Mouse (Mus musculus): Measurements from ENCODE around the gene Exosc10. TPM values are rescaled to one million over a fixed set of nuclear protein-coding genes. Genes with fewer than 3 reads are reported as not detected.

Gene Exosc10
- polyA plus RNA-seq, 1 experiment from 2014 or later, result 99.7 TPM

DNA sequence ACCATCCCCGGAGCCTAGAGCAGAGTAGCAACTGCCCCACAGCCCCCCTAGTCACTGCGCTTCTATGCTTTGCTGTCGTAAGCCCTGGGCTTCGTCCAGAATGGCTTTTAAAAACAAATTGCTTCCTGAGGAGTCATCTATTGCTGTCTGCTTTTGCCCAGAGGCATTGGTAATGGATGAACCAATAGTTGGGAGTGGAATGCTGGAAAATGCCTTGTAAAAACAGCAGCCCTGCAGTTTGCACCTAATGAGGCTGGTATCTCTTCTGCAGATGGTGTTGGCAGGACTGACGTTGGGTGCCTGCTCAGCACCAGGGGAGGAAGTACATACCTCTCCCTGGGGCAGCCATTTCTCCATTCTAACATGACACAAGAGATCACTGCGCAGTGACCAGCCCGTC is 34.7 kb upstream of the Exosc10 start:
- 97% methylated on average over 7 of the region's 7 CpGs for WGBS
- H3K4me3 ChIP-seq (ENCODE audit: low read depth, low read length), result no peak overlapping the region
- H3K27me3 ChIP-seq (replicated peaks; ENCODE audit: control insufficient read depth, insufficient read depth, low read length), result no peaks in the 10 kb centered on the region
- H3K36me3 ChIP-seq (ENCODE audit: control insufficient read depth, insufficient read depth, low read length), result peaks cover 75% of the 10 kb centered on the region
- DNase-seq (ENCODE audit: low spot score), result no peak
- H3K9me3 ChIP-seq (replicated peaks; ENCODE audit: control insufficient read depth, low read length), result no peaks in the 10 kb centered on the region
- no peak overlapping the region for H3K9ac ChIP-seq (ENCODE audit: low read length)
- no peak overlapping the region for H3K4me2 ChIP-seq (ENCODE audit: low read length)
- H3K27ac ChIP-seq (ENCODE audit: low read depth, low read length), result no peak overlapping the region
- H3K4me1 ChIP-seq (ENCODE audit: control insufficient read depth, insufficient read depth, low read length), result no peaks in the 10 kb centered on the region; the same call in 1 of the 2 replicates
- ATAC-seq, result no peak

DNA sequence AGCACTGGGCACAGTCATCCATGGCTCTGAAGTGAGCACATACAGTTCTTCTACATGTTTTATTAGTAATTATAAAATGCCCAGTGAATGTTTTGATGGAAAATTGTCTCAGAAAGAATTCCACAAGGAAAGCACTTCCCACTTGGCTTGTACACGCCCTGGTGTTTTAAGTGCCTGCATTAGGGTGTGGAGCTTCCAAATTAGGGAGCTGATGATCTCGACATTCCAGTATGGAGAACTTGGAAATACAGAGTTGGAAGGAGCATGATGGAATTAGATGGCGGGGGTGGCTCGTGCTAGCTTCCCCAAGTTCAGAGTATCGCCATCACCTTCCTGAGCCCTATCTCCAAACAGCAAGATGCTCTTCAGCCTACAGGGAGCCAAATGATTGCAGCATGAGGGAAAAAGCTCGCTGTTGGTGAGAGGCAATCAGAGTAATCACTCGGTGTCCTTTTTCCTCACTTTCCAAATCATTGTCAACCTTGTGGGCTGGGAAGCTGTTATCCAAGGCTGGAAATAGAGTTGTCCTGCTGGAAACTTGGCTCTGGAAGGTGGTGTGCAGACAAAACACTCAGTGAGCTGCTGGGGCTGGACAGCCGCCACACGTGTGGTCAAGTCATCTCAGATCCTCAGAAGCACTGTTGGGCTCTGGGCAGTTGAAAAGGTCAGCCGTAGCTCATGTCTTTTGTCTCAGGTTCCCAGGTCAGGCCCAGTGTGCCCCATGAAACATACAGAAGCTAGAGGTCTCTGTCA is 30.9 kb upstream of the Exosc10 start:
- Histone ChIP-seq H3K4me2 (ENCODE audit: low read length) (no peak overlapping the region), H3K36me3 (ENCODE audit: control insufficient read depth, insufficient read depth, low read length) (peaks cover 83% of the 10 kb centered on the region), H3K9me3 (replicated peaks; ENCODE audit: control insufficient read depth, low read length) (no peaks in the 10 kb centered on the region), H3K4me1 (ENCODE audit: control insufficient read depth, insufficient read depth, low read length) (no peaks in the 10 kb centered on the region), H3K27ac (ENCODE audit: low read depth, low read length) (no peak overlapping the region), H3K4me3 (ENCODE audit: low read depth, low read length) (no peak overlapping the region), H3K27me3 (replicated peaks; ENCODE audit: control insufficient read depth, insufficient read depth, low read length) (no peaks in the 10 kb centered on the region), H3K9ac (ENCODE audit: low read length) (no peak overlapping the region)
- no peak for DNase-seq (ENCODE audit: low spot score)
- 93% methylated on average over 10 of the region's 10 CpGs for WGBS
- ATAC-seq, result no peak

- no peak for ATAC-seq
Measured at GRCm38 (mm10) chr4:148530351-148530750, 27.9 kb upstream of the Exosc10 start.

GRCm38 (mm10) chr4:148530778-148531177 is 27.5 kb upstream of the Exosc10 start:
- Histone ChIP-seq H3K9ac (ENCODE audit: low read length) (no peak overlapping the region), H3K4me1 (ENCODE audit: control insufficient read depth, insufficient read depth, low read length) (no peaks in the 10 kb centered on the region), H3K9me3 (replicated peaks; ENCODE audit: control insufficient read depth, low read length) (no peaks in the 10 kb centered on the region), H3K27me3 (replicated peaks; ENCODE audit: control insufficient read depth, insufficient read depth, low read length) (no peaks in the 10 kb centered on the region), H3K27ac (ENCODE audit: low read depth, low read length) (no peak overlapping the region), H3K4me2 (ENCODE audit: low read length) (no peak overlapping the region), H3K36me3 (ENCODE audit: control insufficient read depth, insufficient read depth, low read length) (peaks cover 91% of the 10 kb centered on the region), H3K4me3 (ENCODE audit: low read depth, low read length) (no peak overlapping the region)
- no peak for ATAC-seq
- WGBS, result 97% methylated on average over 6 of the region's 6 CpGs
- no peak for DNase-seq (ENCODE audit: low spot score)

More at GRCm38 (mm10) chr4:148530351-148530750, 27.9 kb upstream of the Exosc10 start:
- no peak overlapping the region for H3K4me3 ChIP-seq (ENCODE audit: low read depth, low read length)
- no peak for DNase-seq (ENCODE audit: low spot score)
- no peak overlapping the region for H3K27ac ChIP-seq (ENCODE audit: low read depth, low read length)
- H3K9ac ChIP-seq (ENCODE audit: low read length), result no peak overlapping the region
- no peaks in the 10 kb centered on the region for H3K4me1 ChIP-seq (ENCODE audit: control insufficient read depth, insufficient read depth, low read length)
- peaks cover 91% of the 10 kb centered on the region for H3K36me3 ChIP-seq (ENCODE audit: control insufficient read depth, insufficient read depth, low read length)
- H3K27me3 ChIP-seq (replicated peaks; ENCODE audit: control insufficient read depth, insufficient read depth, low read length), result no peaks in the 10 kb centered on the region
- no peak overlapping the region for H3K4me2 ChIP-seq (ENCODE audit: low read length)
- WGBS, result 96% methylated on average over 5 of the region's 5 CpGs
- no peaks in the 10 kb centered on the region for H3K9me3 ChIP-seq (replicated peaks; ENCODE audit: control insufficient read depth, low read length)

- no peak overlapping the region for H3K4me3 ChIP-seq (ENCODE audit: low read depth, low read length)
- H3K9me3 ChIP-seq (replicated peaks; ENCODE audit: control insufficient read depth, low read length), result no peaks in the 10 kb centered on the region
- H3K27me3 ChIP-seq (replicated peaks; ENCODE audit: control insufficient read depth, insufficient read depth, low read length), result no peaks in the 10 kb centered on the region
- no peak for DNase-seq (ENCODE audit: low spot score)
- no peak overlapping the region for H3K9ac ChIP-seq (ENCODE audit: low read length)
- peaks cover 91% of the 10 kb centered on the region for H3K36me3 ChIP-seq (ENCODE audit: control insufficient read depth, insufficient read depth, low read length)
- no peak overlapping the region for H3K27ac ChIP-seq (ENCODE audit: low read depth, low read length)
- no peak for ATAC-seq
- H3K4me1 ChIP-seq (ENCODE audit: control insufficient read depth, insufficient read depth, low read length), result no peaks in the 10 kb centered on the region
- H3K4me2 ChIP-seq (ENCODE audit: low read length), result no peak overlapping the region
- 89% methylated on average over 4 of the region's 4 CpGs for WGBS
Measured at GRCm38 (mm10) chr4:148531341-148531740, 26.9 kb upstream of the Exosc10 start.

- Histone ChIP-seq H3K27ac (ENCODE audit: low read depth, low read length) (no peak overlapping the region), H3K36me3 (ENCODE audit: control insufficient read depth, insufficient read depth, low read length) (peaks cover 91% of the 10 kb centered on the region), H3K4me1 (ENCODE audit: control insufficient read depth, insufficient read depth, low read length) (no peaks in the 10 kb centered on the region), H3K4me3 (ENCODE audit: low read depth, low read length) (no peak overlapping the region), H3K9me3 (replicated peaks; ENCODE audit: control insufficient read depth, low read length) (no peaks in the 10 kb centered on the region), H3K27me3 (replicated peaks; ENCODE audit: control insufficient read depth, insufficient read depth, low read length) (no peaks in the 10 kb centered on the region), H3K4me2 (ENCODE audit: low read length) (no peak overlapping the region), H3K9ac (ENCODE audit: low read length) (no peak overlapping the region)
- ATAC-seq (no peak), DNase-seq (ENCODE audit: low spot score) (no peak)
- WGBS, result 98% methylated on average over 3 of the region's 3 CpGs
Measured at GRCm38 (mm10) chr4:148532516-148532915, 25.7 kb upstream of the Exosc10 start.

GRCm38 (mm10) chr4:148533613-148534328 is 24.5 kb upstream of the Exosc10 start:
- DNase-seq (ENCODE audit: low spot score) (peak; percentile 67), ATAC-seq (peak; percentile 73)
- no peak overlapping the region for H3K4me2 ChIP-seq (ENCODE audit: low read length)
- H3K36me3 ChIP-seq (ENCODE audit: control insufficient read depth, insufficient read depth, low read length), result peaks cover 94% of the 10 kb centered on the region
- no peak overlapping the region for H3K9ac ChIP-seq (ENCODE audit: low read length)
- peak overlapping the region; percentile 52; the same call in 1 of the 2 replicates for H3K27ac ChIP-seq (ENCODE audit: low read depth, low read length)
- WGBS, result 79% methylated on average over 12 of the region's 12 CpGs
- H3K27me3 ChIP-seq (replicated peaks; ENCODE audit: control insufficient read depth, insufficient read depth, low read length), result no peaks in the 10 kb centered on the region
- no peak overlapping the region for H3K4me3 ChIP-seq (ENCODE audit: low read depth, low read length)
- H3K9me3 ChIP-seq (replicated peaks; ENCODE audit: control insufficient read depth, low read length), result no peaks in the 10 kb centered on the region
- H3K4me1 ChIP-seq (ENCODE audit: control insufficient read depth, insufficient read depth, low read length), result no peaks in the 10 kb centered on the region

DNA sequence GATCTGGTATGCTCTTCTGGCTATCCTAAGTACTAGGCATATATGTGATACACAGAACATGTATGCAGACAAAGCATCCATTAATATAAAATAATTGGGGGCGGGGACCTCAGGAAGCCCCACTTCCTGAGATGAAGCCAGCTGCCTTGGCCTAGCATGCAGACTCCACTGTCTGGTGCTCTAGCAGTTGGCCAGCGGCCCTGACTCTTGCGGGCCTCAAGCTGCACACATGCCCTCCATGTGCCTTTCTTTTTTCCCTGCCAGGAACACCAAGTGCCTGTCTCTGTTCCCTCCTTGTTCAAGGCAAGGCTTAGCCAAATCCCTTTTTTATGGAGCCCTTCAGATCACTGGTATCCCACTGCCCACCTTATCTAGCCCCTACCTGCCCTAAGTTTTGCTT is 22.4 kb upstream of the Exosc10 start:
- no peaks in the 10 kb centered on the region for H3K4me1 ChIP-seq (ENCODE audit: control insufficient read depth, insufficient read depth, low read length)
- no peaks in the 10 kb centered on the region for H3K27me3 ChIP-seq (replicated peaks; ENCODE audit: control insufficient read depth, insufficient read depth, low read length)
- H3K9me3 ChIP-seq (replicated peaks; ENCODE audit: control insufficient read depth, low read length), result no peaks in the 10 kb centered on the region
- no peak overlapping the region for H3K9ac ChIP-seq (ENCODE audit: low read length)
- no peak overlapping the region for H3K27ac ChIP-seq (ENCODE audit: low read depth, low read length)
- ATAC-seq (no peak), DNase-seq (ENCODE audit: low spot score) (peak; percentile 4)
- H3K36me3 ChIP-seq (ENCODE audit: control insufficient read depth, insufficient read depth, low read length), result peaks cover 98% of the 10 kb centered on the region
- no peak overlapping the region for H3K4me2 ChIP-seq (ENCODE audit: low read length)
- H3K4me3 ChIP-seq (ENCODE audit: low read depth, low read length), result no peak overlapping the region
- WGBS, result 93% methylated on average over 3 of the region's 3 CpGs

- H3K27ac ChIP-seq (ENCODE audit: low read depth, low read length), result no peak overlapping the region
- DNase-seq (ENCODE audit: low spot score), result no peak
- ATAC-seq, result no peak
- no peak overlapping the region for H3K4me2 ChIP-seq (ENCODE audit: low read length)
- H3K36me3 ChIP-seq (ENCODE audit: control insufficient read depth, insufficient read depth, low read length), result peaks cover 96% of the 10 kb centered on the region
- H3K9ac ChIP-seq (ENCODE audit: low read length), result no peak overlapping the region
- H3K4me1 ChIP-seq (ENCODE audit: control insufficient read depth, insufficient read depth, low read length), result no peaks in the 10 kb centered on the region
- no peak overlapping the region for H3K4me3 ChIP-seq (ENCODE audit: low read depth, low read length)
- no peaks in the 10 kb centered on the region for H3K9me3 ChIP-seq (replicated peaks; ENCODE audit: control insufficient read depth, low read length)
- 87% methylated on average over 4 of the region's 4 CpGs for WGBS
- no peaks in the 10 kb centered on the region for H3K27me3 ChIP-seq (replicated peaks; ENCODE audit: control insufficient read depth, insufficient read depth, low read length)
Measured at GRCm38 (mm10) chr4:148549106-148549505, 9.1 kb upstream of the Exosc10 start.
